Mouse (Mus musculus): Measurements from ENCODE around the gene Ip6k2.

Gene Ip6k2

DNA sequence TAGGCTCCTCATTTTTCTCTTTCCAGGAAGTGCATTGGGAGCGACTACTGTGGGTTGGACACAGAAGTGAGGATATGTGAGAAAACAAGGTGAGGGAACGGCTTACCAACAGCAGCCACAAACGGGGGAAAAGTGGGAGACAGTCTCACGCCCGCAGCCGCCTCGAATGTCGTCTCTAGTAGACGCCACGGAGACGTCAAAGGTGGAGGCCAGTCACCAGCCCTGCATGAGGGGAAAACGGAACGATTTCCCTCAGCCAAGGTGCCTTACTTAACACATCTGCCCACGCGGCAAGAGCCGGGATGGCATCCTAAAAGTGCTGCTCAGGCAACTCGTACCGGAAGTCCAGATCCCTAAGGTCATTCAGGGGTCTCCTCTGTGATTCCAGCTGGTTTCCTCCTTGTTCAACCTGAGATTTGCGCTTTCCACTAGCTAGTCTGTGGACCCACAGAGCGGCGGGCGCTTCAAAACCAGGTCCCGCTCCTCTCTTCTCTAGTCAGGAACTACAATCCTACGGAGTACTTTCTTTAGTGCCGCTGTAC, 40.6 kb downstream of the Ip6k2 start:
- no peak for DNase-seq

DNA sequence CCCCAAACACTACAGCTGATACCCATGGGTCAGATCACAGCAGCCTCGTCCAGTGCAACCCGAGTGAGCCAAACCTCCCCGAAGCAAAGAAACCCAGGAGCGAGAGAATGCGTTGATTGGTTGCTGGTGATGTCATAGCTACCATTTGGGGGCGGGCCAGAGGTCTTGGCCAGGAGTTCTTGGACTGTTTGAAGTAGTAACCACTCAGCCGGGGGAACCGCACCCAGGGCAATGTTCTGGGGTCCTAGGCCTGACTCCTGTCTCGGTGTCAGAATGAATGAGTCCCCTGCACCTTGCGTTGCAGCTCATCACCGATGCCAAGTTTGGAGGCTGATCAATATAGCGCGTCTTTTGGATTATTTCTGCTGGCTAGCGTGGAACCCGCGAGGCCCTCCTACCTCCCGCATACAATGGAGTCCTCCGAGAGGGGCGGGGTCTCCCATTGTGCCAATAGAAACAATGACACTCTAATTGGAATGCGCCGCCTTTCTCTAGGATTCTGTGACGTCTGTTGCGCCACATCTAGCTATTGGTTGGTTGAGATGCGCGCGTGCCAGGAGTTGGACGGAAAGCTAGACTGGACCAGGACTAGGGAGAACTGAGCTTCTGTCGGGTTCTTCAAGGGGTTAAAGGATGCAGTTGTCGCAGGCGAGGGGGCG, 41.3 kb downstream of the Ip6k2 start:
- DNase-seq, result no peak

DNA sequence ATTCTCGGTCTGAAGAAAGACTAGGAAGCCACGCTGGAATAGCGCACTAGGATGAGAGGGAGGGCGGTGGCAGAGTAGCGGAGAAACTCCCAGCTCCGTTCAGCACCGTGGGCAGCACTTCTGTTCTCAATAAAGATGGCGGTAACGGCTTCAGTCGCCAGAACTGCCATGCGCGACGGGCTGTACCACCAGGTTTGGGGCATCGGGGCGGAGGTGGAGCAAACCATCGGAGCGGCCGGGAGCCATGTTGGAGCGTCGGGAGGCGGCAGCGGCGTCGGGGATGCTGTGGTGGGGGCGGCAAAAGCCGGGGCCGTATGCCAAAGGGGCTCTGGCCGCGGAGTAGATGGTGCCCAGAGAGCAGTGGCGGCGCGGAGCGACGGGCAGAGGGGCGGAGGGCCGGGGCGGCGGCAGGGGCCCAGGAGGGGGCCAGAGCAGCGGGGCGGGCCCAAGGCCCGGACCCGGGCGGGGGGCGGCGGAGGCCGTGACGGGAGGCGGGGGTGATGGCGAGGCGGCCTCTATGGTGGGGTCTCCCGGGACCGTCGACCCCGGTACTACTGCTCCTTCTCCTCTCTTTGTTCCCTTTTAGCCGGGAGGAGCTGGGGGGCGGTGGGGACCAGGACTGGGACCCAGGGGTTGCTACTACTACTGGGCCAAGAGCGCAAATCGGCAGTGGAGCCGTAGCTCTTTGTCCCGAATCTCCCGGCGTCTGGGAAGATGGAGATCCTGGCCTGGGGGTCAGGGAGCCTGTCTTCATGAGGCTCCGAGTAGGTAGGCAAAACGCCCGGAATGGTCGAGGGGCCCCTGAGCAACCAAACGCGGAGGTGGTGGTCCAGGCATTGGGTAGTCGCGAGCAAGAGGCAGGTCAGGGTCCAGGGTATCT, 42.5 kb downstream of the Ip6k2 start, which contains the start of gene Celsr3:
Gene Celsr3, plus strand, starts transcription at position 501 of the 880 bp plus-strand sequence.
- DNase-seq, result no peak

DNA sequence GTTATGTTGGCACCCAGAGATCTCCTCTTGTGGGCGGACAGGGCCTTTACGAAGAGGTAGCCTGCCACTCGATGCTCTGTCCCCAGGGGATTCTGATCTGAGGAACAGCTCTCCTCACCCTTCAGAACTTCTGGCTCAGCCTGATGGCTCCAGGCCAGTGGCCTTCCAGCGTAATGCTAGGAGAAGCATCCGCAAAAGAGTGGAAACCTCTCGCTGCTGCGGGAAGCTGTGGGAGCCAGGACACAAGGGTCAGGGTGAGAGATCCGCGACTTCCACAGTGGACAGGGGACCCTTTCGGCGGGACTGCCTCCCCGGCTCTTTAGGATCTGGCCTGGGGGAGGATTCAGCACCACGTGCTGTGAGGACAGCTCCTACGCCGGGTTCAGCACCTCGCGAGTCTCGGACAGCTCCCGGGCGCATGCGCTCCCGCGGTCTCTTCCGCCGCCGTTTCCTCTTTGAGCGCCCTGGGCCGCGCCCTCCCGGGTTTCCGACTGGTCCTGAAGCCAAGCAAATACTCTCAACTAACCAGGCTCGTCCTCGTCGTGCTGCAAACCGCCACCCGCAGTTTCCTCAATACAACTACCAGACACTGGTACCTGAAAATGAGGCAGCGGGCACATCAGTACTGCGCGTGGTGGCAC, 43.2 kb downstream of the Ip6k2 start:
- peak; percentile 83 for DNase-seq

DNA sequence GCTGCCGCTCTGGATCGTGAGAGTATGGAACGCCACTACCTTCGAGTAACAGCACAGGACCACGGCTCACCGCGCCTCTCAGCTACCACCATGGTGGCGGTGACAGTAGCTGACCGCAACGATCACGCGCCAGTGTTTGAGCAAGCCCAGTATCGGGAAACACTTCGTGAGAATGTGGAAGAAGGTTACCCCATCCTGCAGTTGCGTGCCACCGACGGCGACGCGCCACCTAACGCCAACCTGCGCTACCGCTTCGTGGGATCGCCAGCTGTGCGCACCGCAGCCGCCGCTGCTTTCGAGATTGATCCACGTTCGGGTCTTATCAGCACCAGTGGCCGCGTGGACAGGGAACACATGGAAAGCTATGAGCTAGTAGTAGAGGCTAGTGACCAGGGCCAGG, 43.9 kb downstream of the Ip6k2 start:
- DNase-seq, result no peak

DNA sequence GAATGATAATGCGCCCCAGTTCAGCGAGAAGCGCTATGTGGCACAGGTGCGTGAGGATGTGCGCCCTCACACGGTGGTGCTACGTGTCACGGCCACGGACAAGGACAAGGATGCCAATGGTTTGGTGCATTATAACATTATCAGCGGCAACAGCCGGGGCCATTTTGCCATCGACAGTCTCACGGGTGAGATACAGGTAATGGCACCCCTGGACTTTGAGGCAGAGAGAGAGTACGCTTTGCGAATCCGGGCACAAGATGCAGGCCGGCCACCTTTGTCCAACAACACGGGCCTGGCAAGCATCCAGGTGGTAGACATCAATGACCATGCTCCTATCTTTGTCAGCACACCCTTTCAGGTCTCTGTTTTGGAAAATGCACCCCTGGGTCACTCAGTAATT, 44.3 kb downstream of the Ip6k2 start:
- DNase-seq, result no peak

DNA sequence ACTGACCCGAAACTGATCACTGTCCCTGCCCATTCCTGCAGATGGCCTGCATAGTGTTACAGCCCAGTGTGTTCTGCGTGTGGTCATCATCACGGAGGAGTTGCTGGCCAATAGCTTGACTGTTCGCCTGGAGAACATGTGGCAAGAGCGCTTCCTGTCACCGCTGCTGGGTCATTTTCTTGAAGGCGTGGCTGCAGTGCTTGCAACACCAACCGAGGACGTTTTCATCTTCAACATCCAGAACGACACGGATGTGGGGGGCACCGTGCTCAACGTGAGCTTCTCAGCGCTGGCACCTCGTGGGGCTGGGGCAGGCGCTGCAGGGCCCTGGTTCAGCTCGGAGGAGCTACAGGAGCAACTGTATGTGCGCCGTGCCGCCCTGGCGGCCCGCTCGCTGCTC, 48.0 kb downstream of the Ip6k2 start:
- peak; percentile 56 for DNase-seq

DNA sequence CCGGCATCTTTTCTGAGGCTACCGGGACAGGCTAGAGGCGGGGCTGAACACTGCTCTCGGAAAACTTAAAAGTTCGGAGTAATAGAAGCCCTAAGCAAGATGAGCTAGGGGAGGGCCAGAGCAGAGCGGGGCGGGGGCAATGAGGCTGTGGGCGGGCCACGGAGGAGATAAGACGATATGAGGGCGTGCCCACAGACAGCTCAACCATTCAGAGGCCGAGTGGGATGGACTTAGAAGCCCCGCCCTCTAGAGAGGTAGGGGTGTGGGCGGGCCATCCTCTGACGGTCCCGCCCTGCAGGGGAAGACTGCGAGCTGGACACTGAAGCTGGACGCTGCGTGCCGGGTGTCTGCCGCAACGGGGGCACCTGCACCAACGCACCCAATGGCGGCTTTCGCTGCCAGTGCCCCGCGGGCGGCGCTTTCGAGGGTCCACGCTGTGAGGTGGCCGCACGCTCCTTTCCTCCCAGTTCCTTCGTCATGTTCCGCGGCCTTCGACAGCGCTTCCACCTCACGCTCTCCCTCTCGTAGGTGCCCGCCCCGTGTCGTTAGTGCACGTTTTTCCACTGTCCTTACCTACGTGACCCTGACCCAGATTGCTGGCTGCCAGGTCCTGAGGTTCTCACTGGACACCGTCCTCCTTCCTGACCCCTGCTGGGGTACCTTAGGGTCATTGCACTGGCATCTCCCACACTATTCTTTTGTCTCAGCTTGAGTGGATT, 49.0 kb downstream of the Ip6k2 start:
- peak; percentile 98 for DNase-seq

DNA sequence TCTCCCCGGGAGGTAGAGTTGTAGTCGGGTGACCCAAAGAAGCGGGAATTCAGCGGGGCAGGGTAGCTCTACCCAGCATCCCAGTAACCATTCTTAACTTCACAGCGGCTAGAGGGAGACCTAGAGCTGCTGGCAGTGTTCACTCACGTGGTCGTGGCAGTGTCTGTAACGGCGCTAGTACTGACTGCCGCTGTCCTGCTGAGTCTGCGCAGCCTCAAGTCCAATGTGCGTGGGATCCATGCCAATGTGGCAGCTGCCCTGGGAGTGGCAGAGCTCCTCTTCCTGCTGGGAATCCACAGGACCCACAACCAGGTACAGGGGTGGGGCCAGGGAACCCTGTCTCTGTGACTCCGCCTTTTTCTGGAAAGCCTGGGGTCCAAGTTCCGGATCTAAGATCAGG, 59.4 kb downstream of the Ip6k2 start:
- peak; percentile 54 for DNase-seq

DNA sequence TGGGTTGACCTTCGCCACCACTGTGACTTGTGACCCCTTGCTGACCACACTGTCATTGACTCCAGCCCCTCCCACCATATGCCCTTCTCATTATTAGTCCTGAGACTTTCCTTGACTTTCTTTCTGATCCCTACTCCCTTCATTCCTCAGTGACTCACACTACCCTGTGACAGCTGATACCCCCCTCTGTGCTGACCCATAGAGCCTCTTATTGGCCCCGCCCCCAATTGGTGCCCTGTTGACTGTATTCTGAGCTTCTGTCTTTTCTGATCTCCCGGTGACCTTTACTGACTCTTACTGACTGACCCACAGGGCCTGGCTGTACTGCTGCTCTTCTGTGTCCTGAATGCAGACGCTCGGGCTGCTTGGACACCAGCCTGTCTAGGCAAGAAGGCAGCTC, 61.8 kb downstream of the Ip6k2 start:
- no peak for DNase-seq

DNA sequence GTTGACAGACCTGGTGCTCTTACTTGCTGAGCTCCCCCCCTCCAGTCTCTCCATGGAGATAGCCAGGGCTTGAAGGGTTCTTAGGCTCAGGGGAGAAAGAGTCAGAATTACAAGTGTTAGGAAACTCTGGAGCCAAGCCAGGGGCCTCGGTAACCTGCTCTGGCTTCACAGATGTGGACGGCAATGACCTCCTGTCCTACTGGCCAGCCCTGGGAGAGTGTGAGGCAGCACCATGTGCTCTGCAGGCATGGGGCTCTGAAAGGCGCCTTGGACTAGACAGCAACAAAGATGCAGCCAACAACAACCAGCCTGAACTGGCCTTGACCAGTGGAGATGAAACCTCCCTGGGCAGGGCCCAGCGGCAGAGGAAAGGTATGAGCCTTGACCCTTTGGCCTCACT, 63.8 kb downstream of the Ip6k2 start:
- peak; percentile 57 for DNase-seq

DNA sequence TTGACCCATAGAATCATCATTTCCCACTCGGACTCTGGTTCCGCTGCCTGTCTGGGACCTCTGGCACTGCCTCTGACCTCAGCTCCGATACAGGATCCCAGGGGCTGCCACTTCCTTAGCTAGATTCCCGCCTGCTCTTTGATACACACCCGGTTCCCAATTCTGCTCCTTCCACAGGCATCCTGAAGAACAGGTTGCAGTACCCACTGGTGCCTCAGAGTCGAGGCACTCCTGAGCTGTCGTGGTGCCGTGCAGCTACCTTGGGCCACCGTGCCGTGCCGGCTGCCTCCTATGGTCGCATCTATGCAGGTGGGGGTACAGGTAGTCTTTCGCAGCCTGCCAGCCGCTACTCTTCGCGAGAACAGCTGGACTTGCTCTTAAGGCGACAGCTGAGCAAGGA, 64.8 kb downstream of the Ip6k2 start:
- DNase-seq, result no peak

DNA sequence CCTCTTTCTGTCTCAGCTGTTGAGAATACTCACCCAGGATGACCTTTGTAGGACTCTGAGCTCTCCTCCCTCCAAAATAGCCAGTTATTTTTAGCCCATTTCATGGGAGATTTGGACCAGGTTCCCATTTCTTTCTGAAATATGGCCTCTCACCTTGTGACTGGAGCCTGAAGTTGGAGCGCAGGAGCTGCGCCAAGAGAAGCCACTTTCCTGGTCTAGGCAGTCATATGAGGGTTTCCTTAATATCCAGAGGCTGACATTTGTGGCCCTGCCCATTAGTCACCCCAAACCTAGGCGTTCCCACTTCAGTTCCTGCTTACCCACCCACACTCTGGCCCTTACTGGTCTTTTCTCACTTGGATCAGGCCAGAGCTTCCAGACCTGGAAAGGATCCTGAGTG, 69.4 kb downstream of the Ip6k2 start, which contains the start of gene Slc26a6:
Gene Slc26a6, plus strand, starts transcription at position 308 of the 400 bp plus-strand sequence.
- peak; percentile 53 for DNase-seq

DNA sequence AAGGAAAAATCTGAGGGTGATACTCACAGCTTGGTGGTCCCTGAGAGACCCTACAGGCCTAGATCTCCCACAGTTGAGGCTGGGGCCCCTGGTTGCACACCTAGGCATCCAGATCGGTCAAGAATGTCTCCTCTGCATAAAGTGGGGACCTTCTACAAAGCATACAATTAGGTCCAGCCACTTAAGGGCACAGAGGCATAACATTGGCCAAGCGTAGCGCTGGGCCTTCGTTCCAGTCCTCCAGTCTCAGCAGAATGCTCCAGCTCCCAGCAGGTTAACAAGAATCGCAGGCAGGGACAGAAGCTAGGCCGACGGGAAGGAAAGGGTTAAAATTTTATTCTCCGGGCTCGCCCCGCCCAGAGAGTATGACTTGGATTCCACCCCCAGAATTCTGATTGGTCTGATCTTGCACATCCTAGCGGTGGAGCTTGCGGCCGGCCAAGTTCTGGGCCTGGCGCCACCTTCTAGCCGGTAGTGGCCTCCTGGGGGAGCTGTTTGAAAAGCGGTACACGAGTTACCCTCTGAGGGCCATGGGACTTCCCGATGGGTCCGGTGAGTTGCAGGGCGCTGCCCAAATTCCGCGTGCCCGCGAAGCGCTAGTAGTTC, 70.1 kb downstream of the Ip6k2 start:
- peak; percentile 96 for DNase-seq

DNA sequence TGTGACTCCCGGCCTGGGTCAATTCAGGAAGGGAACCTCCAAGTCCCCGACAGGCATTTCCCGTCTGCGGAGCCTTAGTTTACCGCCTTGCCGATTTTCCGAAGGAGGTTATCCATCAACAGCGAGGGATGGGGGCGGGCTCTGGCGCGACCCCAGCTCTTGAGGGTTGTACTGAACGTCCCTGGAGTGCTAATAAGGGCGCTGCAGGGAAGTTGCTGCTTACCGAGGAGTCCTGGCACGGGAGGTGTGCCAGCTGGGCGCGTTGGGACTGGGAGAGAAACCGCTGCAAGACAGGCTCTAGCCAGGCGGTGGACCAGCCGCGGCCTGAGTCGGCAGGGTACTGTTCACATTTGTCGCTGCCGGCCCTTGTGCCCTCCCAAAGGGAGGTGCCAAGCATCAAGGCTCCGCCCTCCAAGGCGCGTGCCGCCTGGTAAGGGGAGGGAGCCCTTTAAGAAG, 70.7 kb downstream of the Ip6k2 start:
- peak; percentile 93 for DNase-seq

DNA sequence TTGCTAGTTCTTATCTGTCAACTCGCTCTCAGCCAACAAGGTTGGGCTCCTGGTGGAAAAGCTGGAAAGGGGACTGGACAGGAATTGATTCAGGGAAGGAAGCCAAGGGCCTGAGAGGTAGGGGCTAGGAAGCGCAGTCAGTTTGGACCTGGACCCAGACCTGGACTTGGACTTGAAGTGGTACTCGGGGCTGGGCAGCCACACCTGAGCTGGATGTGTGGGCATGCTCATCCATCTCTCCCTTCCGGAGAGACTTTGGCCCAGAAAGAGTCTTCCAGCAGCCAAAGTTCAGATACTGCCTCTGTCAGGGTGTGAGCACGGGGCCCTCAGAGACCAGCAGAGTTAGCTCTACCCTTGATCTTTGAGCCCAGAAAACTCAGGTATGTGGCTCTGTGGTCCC, 71.7 kb downstream of the Ip6k2 start:
- DNase-seq, result no peak
